Mouse (Mus musculus) heart, embryonic 15.5 days (tissue): Measurements from ENCODE around the gene Sh3pxd2a. TPM values are rescaled to one million over a fixed set of nuclear protein-coding genes. Genes with fewer than 3 reads are reported as not detected.
A peak's percentile ranks its signal among the peaks of the same experiment; 100 is the strongest.

Source experiments
- ATAC-seq: fragments of 200-750 bp; cut with Nextera tagmentation; replicated peaks from 2 replicates; pipeline ENCODE4 v1.8.0; 2017; ENCODE audit warnings: low read depth, moderate TSS enrichment; ENCODE audit not compliant: insufficient number of reproducible peaks, insufficient read depth, low FRiP score
- H3K27ac ChIP-seq: fragments of 300-500 bp; sonication (generic); 2 replicates; pipeline ENCODE4 v1.5.1; 2015; ENCODE audit warnings: mild to moderate bottlenecking, inconsistent platforms
- H3K27me3 ChIP-seq: fragments of 300-500 bp; sonication (generic); 2 replicates; pipeline ENCODE4 v1.6.1; 2015; ENCODE audit warnings: inconsistent platforms
- H3K36me3 ChIP-seq: fragments of 300-500 bp; sonication (generic); 2 replicates; pipeline ENCODE4 v1.6.1; 2015; ENCODE audit warnings: mild to moderate bottlenecking, inconsistent platforms
- H3K4me1 ChIP-seq: fragments of 300-500 bp; sonication (generic); replicated peaks from 2 replicates; pipeline ENCODE4 v1.6.1; 2015; ENCODE audit warnings: inconsistent platforms
- H3K4me2 ChIP-seq: fragments of 300-500 bp; sonication (generic); 2 replicates; pipeline ENCODE4 v1.6.1; 2015; ENCODE audit warnings: inconsistent platforms, mild to moderate bottlenecking, moderate library complexity
- H3K4me3 ChIP-seq: fragments of 300-500 bp; sonication (generic); 2 replicates; pipeline ENCODE4 v1.5.1; 2015; ENCODE audit warnings: mild to moderate bottlenecking, inconsistent platforms
- H3K9ac ChIP-seq: fragments of 300-500 bp; sonication (generic); 2 replicates; pipeline ENCODE4 v1.6.1; 2015; ENCODE audit warnings: mild to moderate bottlenecking, inconsistent platforms
- H3K9me3 ChIP-seq: fragments of 300-500 bp; sonication (generic); replicated peaks from 2 replicates; pipeline ENCODE4 v1.6.1; 2016; ENCODE audit warnings: inconsistent platforms
- WGBS: fragments of 180-500 bp; shearing (Covaris S2); methylation state at CpG from one replicate; pipeline ENCODE4 v1.1.7; 2015; ENCODE audit warnings: mixed read lengths; 5-methylcytosine and 5-hydroxymethylcytosine counted together
- polyA plus RNA-seq: library from polyadenylated mRNA; unstranded; fragments of >200 nt; fragmentation: Nextera tagmentation; extraction: Ambion mirVana; gene quantifications from 2 replicates; pipeline ENCODE4 v1.2.1, GENCODE M21; 2015

The Sh3pxd2a gene
- polyA plus RNA-seq, 1 experiment from 2014 or later, result 5.3 TPM

GRCm38 (mm10) chr19:47390878-47391277 lies 73.3 kb downstream of the Sh3pxd2a start:
- no peak overlapping the region for H3K27ac ChIP-seq
- 78% methylated on average over 13 of the region's 13 CpGs for WGBS
- H3K4me2 ChIP-seq, result no peak overlapping the region
- no peaks in the 10 kb centered on the region for H3K27me3 ChIP-seq
- no peak overlapping the region for H3K4me3 ChIP-seq
- ATAC-seq, result no peak
- peaks cover 30% of the 10 kb centered on the region for H3K4me1 ChIP-seq
- H3K9ac ChIP-seq, result no peak overlapping the region
- no peaks in the 10 kb centered on the region for H3K36me3 ChIP-seq
- no peaks in the 10 kb centered on the region for H3K9me3 ChIP-seq

GRCm38 (mm10) chr19:47387887-47388286 lies 76.3 kb downstream of the Sh3pxd2a start:
- H3K27ac ChIP-seq, result peak overlapping the region; percentile 85
- no peaks in the 10 kb centered on the region for H3K9me3 ChIP-seq
- no peak for ATAC-seq
- H3K9ac ChIP-seq, result no peak overlapping the region
- peak overlapping the region; percentile 6; the same call in 1 of the 2 replicates for H3K4me2 ChIP-seq
- no peaks in the 10 kb centered on the region for H3K27me3 ChIP-seq
- 51% methylated on average over 3 of the region's 3 CpGs for WGBS
- no peak overlapping the region for H3K4me3 ChIP-seq
- no peaks in the 10 kb centered on the region for H3K36me3 ChIP-seq
- H3K4me1 ChIP-seq, result peaks cover 40% of the 10 kb centered on the region

- Histone ChIP-seq H3K27me3 (no peaks in the 10 kb centered on the region), H3K9me3 (no peaks in the 10 kb centered on the region), H3K9ac (peak overlapping the region; percentile 28; the same call in 1 of the 2 replicates), H3K4me1 (peaks cover 40% of the 10 kb centered on the region), H3K4me2 (peak overlapping the region; percentile 6; the same call in 1 of the 2 replicates), H3K4me3 (no peak overlapping the region), H3K36me3 (no peaks in the 10 kb centered on the region), H3K27ac (peak overlapping the region; percentile 85)
- ATAC-seq, result peak; percentile 47; the same call in 1 of the 2 replicates
- WGBS, result 20% methylated on average over 6 of the region's 6 CpGs
Measured at GRCm38 (mm10) chr19:47387395-47387794, 76.8 kb downstream of the Sh3pxd2a start.

GRCm38 (mm10) chr19:47385971-47386370 lies 78.2 kb downstream of the Sh3pxd2a start:
- H3K4me2 ChIP-seq, result no peak overlapping the region
- peaks cover 42% of the 10 kb centered on the region for H3K4me1 ChIP-seq
- 53% methylated on average over 10 of the region's 10 CpGs for WGBS
- no peak overlapping the region for H3K4me3 ChIP-seq
- no peaks in the 10 kb centered on the region for H3K27me3 ChIP-seq
- no peak for ATAC-seq
- no peak overlapping the region for H3K9ac ChIP-seq
- H3K27ac ChIP-seq, result peak overlapping the region; percentile 85; the same call in 1 of the 2 replicates
- H3K9me3 ChIP-seq, result no peaks in the 10 kb centered on the region
- no peaks in the 10 kb centered on the region for H3K36me3 ChIP-seq

GRCm38 (mm10) chr19:47384639-47385038 lies 79.6 kb downstream of the Sh3pxd2a start:
- WGBS, result 81% methylated on average over 3 of the region's 3 CpGs
- Histone ChIP-seq H3K36me3 (no peaks in the 10 kb centered on the region), H3K4me2 (no peak overlapping the region), H3K27ac (no peak overlapping the region), H3K9me3 (no peaks in the 10 kb centered on the region), H3K9ac (no peak overlapping the region), H3K4me3 (no peak overlapping the region), H3K27me3 (no peaks in the 10 kb centered on the region), H3K4me1 (peaks cover 45% of the 10 kb centered on the region)
- ATAC-seq, result no peak

- 81% methylated on average over 12 of the region's 12 CpGs for WGBS
- Histone ChIP-seq H3K4me3 (no peak overlapping the region), H3K27ac (no peak overlapping the region), H3K9me3 (no peaks in the 10 kb centered on the region), H3K36me3 (no peaks in the 10 kb centered on the region), H3K4me2 (no peak overlapping the region), H3K4me1 (peaks cover 49% of the 10 kb centered on the region), H3K27me3 (no peaks in the 10 kb centered on the region), H3K9ac (no peak overlapping the region)
- ATAC-seq, result no peak
Measured at GRCm38 (mm10) chr19:47384036-47384435, 80.2 kb downstream of the Sh3pxd2a start.

- H3K4me2 ChIP-seq, result no peak overlapping the region
- ATAC-seq, result no peak
- peaks cover 40% of the 10 kb centered on the region for H3K4me1 ChIP-seq
- H3K4me3 ChIP-seq, result no peak overlapping the region
- H3K27ac ChIP-seq, result no peak overlapping the region
- no peaks in the 10 kb centered on the region for H3K27me3 ChIP-seq
- H3K36me3 ChIP-seq, result no peaks in the 10 kb centered on the region
- H3K9ac ChIP-seq, result no peak overlapping the region
- H3K9me3 ChIP-seq, result no peaks in the 10 kb centered on the region
- 79% methylated on average over 5 of the region's 5 CpGs for WGBS
Measured at GRCm38 (mm10) chr19:47382268-47382667, 81.9 kb downstream of the Sh3pxd2a start.

- WGBS, result 75% methylated on average over 15 of the region's 15 CpGs
- no peaks in the 10 kb centered on the region for H3K9me3 ChIP-seq
- H3K36me3 ChIP-seq, result no peaks in the 10 kb centered on the region
- 0 out of 2 replicates have a peak overlapping the region, but pooled peaks have one; percentile 15 for H3K27ac ChIP-seq
- H3K4me2 ChIP-seq, result no peak overlapping the region
- peaks cover 27% of the 10 kb centered on the region for H3K4me1 ChIP-seq
- H3K9ac ChIP-seq, result no peak overlapping the region
- ATAC-seq, result no peak
- H3K4me3 ChIP-seq, result no peak overlapping the region
- no peaks in the 10 kb centered on the region for H3K27me3 ChIP-seq
Measured at GRCm38 (mm10) chr19:47381011-47381410, 83.2 kb downstream of the Sh3pxd2a start.

GRCm38 (mm10) chr19:47379141-47379540 lies 85.1 kb downstream of the Sh3pxd2a start:
- Histone ChIP-seq H3K4me2 (no peak overlapping the region), H3K9ac (no peak overlapping the region), H3K9me3 (no peaks in the 10 kb centered on the region), H3K27ac (no peak overlapping the region), H3K4me1 (peaks cover 16% of the 10 kb centered on the region), H3K27me3 (no peaks in the 10 kb centered on the region), H3K4me3 (no peak overlapping the region), H3K36me3 (no peaks in the 10 kb centered on the region)
- no peak for ATAC-seq
- WGBS, result 71% methylated on average over 5 of the region's 5 CpGs

- no peaks in the 10 kb centered on the region for H3K36me3 ChIP-seq
- H3K27ac ChIP-seq, result no peak overlapping the region
- H3K27me3 ChIP-seq, result no peaks in the 10 kb centered on the region
- H3K9me3 ChIP-seq, result no peaks in the 10 kb centered on the region
- peaks cover 8% of the 10 kb centered on the region; the same call in 1 of the 2 replicates for H3K4me1 ChIP-seq
- 88% methylated on average over 8 of the region's 8 CpGs for WGBS
- H3K4me2 ChIP-seq, result no peak overlapping the region
- H3K4me3 ChIP-seq, result no peak overlapping the region
- ATAC-seq, result no peak
- no peak overlapping the region for H3K9ac ChIP-seq
Measured at GRCm38 (mm10) chr19:47374916-47375573, 89.2 kb downstream of the Sh3pxd2a start.

GRCm38 (mm10) chr19:47374440-47374839 lies 89.8 kb downstream of the Sh3pxd2a start:
- ATAC-seq, result 0 out of 2 replicates have a peak, but pooled peaks have one; percentile 18
- no peaks in the 10 kb centered on the region for H3K36me3 ChIP-seq
- no peak overlapping the region for H3K9ac ChIP-seq
- H3K4me3 ChIP-seq, result no peak overlapping the region
- H3K4me1 ChIP-seq, result peaks cover 14% of the 10 kb centered on the region
- no peak overlapping the region for H3K27ac ChIP-seq
- H3K9me3 ChIP-seq, result no peaks in the 10 kb centered on the region
- 50% methylated on average over 4 of the region's 4 CpGs for WGBS
- no peak overlapping the region for H3K4me2 ChIP-seq
- H3K27me3 ChIP-seq, result no peaks in the 10 kb centered on the region

- no peak overlapping the region for H3K27ac ChIP-seq
- no peak overlapping the region for H3K9ac ChIP-seq
- no peaks in the 10 kb centered on the region for H3K27me3 ChIP-seq
- H3K4me2 ChIP-seq, result no peak overlapping the region
- no peak overlapping the region for H3K4me3 ChIP-seq
- no peaks in the 10 kb centered on the region for H3K36me3 ChIP-seq
- ATAC-seq, result no peak
- WGBS, result 64% methylated on average over 5 of the region's 5 CpGs
- no peaks in the 10 kb centered on the region for H3K9me3 ChIP-seq
- peaks cover 25% of the 10 kb centered on the region for H3K4me1 ChIP-seq
Measured at GRCm38 (mm10) chr19:47372044-47372443, 92.2 kb downstream of the Sh3pxd2a start.
